In the genomic region with DNA sequence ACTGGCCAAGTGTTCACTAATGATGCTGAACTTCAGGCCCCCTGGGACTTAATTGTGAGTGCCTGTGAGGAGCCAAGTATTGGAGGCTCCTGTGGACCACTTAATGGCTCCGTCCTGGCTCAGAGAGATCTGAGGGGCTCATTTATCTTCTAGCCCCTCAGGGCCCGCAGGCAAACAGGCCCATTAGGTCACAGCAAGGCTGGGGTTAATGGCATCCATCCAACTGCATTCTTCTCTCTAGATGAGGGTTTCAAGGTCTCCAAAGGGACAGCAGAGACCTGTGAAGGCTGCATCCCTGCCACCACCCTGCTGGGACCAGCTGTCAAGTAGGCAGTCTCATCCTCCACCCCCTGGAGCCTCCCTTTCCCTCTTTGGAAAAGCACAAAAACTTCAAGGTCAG, we compare ENCODE assay signal across 13 mouse cellular contexts. TPM values are rescaled to one million over a fixed set of nuclear protein-coding genes. Genes with fewer than 3 reads are reported as not detected.
DNase-seq lines count a peak whose midpoint lies in the region; ATAC-seq and TF ChIP-seq lines count a peak whose summit lies in the region.
"Had no signal": no experiment of that assay in that cellular context is flagged by ENCODE, and none has a peak within 500 bp of the region (broad histone marks: within the 10 kb centered on the region; RNA-seq: fewer than 3 reads in every experiment).

No protein-coding gene starts in this region.

- H3K4me3 ChIP-seq in kidney, postnatal 0 days (replicated peaks; ENCODE audit: low read depth, low read length): no peak overlapping the region
- H3K4me3 ChIP-seq in kidney, embryonic 15.5 days (replicated peaks): no peak overlapping the region
- no peak overlapping the region for H3K4me3 ChIP-seq in hindbrain, embryonic 14.5 days (replicated peaks; ENCODE audit: low read length)
- H3K4me3 ChIP-seq in neural tube, embryonic 14.5 days (ENCODE audit: low read depth, low read length): no peak overlapping the region
- H3K4me3 ChIP-seq: limb, embryonic 12.5 days; megakaryocyte, embryonic 14.5 days had no signal

- ATAC-seq in kidney, postnatal 0 days (replicated peaks; ENCODE audit: low FRiP score, low read depth): 0 out of 2 replicates have a peak, but pooled peaks have one; percentile 17
- no peak for ATAC-seq in kidney, embryonic 15.5 days (replicated peaks; ENCODE audit: low FRiP score)
- ATAC-seq in hindbrain, embryonic 14.5 days (ENCODE audit: low FRiP score): peak; percentile 43; the same call in 1 of the 2 replicates
- peak; percentile 39; the same call in 1 of the 2 replicates for ATAC-seq in neural tube, embryonic 14.5 days (ENCODE audit: low read depth)

- TF ChIP-seq CTCF in kidney, postnatal 0 days (IDR thresholded peaks at IDR 0.05; ENCODE audit: low read depth): no peak

- H3K27ac ChIP-seq in kidney, postnatal 0 days: no peak overlapping the region
- no peak overlapping the region for H3K27ac ChIP-seq in kidney, embryonic 15.5 days
- H3K27ac ChIP-seq in hindbrain, embryonic 14.5 days: no peak overlapping the region
- no peak overlapping the region for H3K27ac ChIP-seq in neural tube, embryonic 14.5 days (ENCODE audit: low read depth, low read length)

- H3K4me1 ChIP-seq in kidney, postnatal 0 days (replicated peaks; ENCODE audit: insufficient read depth, low read length): peaks cover 17% of the 10 kb centered on the region
- H3K4me1 ChIP-seq in kidney, embryonic 15.5 days: peaks cover 30% of the 10 kb centered on the region
- H3K4me1 ChIP-seq in hindbrain, embryonic 14.5 days (replicated peaks; ENCODE audit: control insufficient read depth, insufficient read depth, low read length): peaks cover 28% of the 10 kb centered on the region
- H3K4me1 ChIP-seq in neural tube, embryonic 14.5 days (ENCODE audit: control insufficient read depth, insufficient read depth, low read length): peaks cover 7% of the 10 kb centered on the region; the same call in 1 of the 2 replicates

- no peaks in the 10 kb centered on the region for H3K27me3 ChIP-seq in kidney, postnatal 0 days (ENCODE audit: insufficient read depth, low read length)
- no peaks in the 10 kb centered on the region for H3K27me3 ChIP-seq in kidney, embryonic 15.5 days
- no peaks in the 10 kb centered on the region for H3K27me3 ChIP-seq in hindbrain, embryonic 14.5 days (ENCODE audit: control insufficient read depth, insufficient read depth, low read length)
- H3K27me3 ChIP-seq in neural tube, embryonic 14.5 days (ENCODE audit: control insufficient read depth, insufficient read depth, low read length): no peaks in the 10 kb centered on the region

- 35% methylated on average over 2 of the region's 2 CpGs for whole genome bisulfite sequencing in kidney, postnatal 0 days
- WGBS in kidney, embryonic 15.5 days: 36% methylated on average over 2 of the region's 2 CpGs
- WGBS in hindbrain, embryonic 14.5 days: 21% methylated on average over 2 of the region's 2 CpGs
- 7% methylated on average over 2 of the region's 2 CpGs for WGBS in neural tube, embryonic 14.5 days

- DNase-seq in kidney, postnatal 0 days (ENCODE audit: low spot score): no peak
- peak; percentile 78 to 84 for DNase-seq in cerebellum, postnatal 36 days
- peak; percentile 52 for DNase-seq in hindbrain, embryonic 14.5 days (ENCODE audit: low spot score)
- no peak for DNase-seq in thymus, postnatal 14 days
- no peak for DNase-seq in right cerebral cortex, postnatal 25 days
- DNase-seq in adrenal gland, postnatal 4 days (ENCODE audit: low spot score in 2 of 2): no peak
- DNase-seq: kidney, adult 18-20 months had no signal

- H3K9me3 ChIP-seq in kidney, postnatal 0 days (replicated peaks; ENCODE audit: low read length): no peaks in the 10 kb centered on the region
- H3K9me3 ChIP-seq in kidney, embryonic 15.5 days (replicated peaks): no peaks in the 10 kb centered on the region
- H3K9me3 ChIP-seq in hindbrain, embryonic 14.5 days (ENCODE audit: control insufficient read depth, low read length): no peaks in the 10 kb centered on the region
- no peaks in the 10 kb centered on the region for H3K9me3 ChIP-seq in neural tube, embryonic 14.5 days (ENCODE audit: control insufficient read depth, low read length)
- H3K9me3 ChIP-seq: G1E; limb, embryonic 12.5 days; megakaryocyte, embryonic 14.5 days had no signal

- no peaks in the 10 kb centered on the region for H3K36me3 ChIP-seq in kidney, postnatal 0 days (ENCODE audit: insufficient read depth, low read length)
- no peaks in the 10 kb centered on the region for H3K36me3 ChIP-seq in kidney, embryonic 15.5 days
- no peaks in the 10 kb centered on the region for H3K36me3 ChIP-seq in hindbrain, embryonic 14.5 days (replicated peaks; ENCODE audit: control insufficient read depth, insufficient read depth)
- no peaks in the 10 kb centered on the region for H3K36me3 ChIP-seq in neural tube, embryonic 14.5 days (ENCODE audit: control insufficient read depth, insufficient read depth, low read length)
- H3K36me3 ChIP-seq: limb, embryonic 12.5 days had no signal

- H3K9ac ChIP-seq in kidney, postnatal 0 days (ENCODE audit: low read depth, low read length): no peak overlapping the region
- H3K9ac ChIP-seq in kidney, embryonic 15.5 days: no peak overlapping the region
- H3K9ac ChIP-seq in hindbrain, embryonic 14.5 days: no peak overlapping the region
- no peak overlapping the region for H3K9ac ChIP-seq in neural tube, embryonic 14.5 days (replicated peaks; ENCODE audit: low read depth, low read length)

- H3K4me2 ChIP-seq in kidney, postnatal 0 days (ENCODE audit: low read length): no peak overlapping the region
- no peak overlapping the region for H3K4me2 ChIP-seq in kidney, embryonic 15.5 days
- H3K4me2 ChIP-seq in hindbrain, embryonic 14.5 days (replicated peaks): no peak overlapping the region
- no peak overlapping the region for H3K4me2 ChIP-seq in neural tube, embryonic 14.5 days (ENCODE audit: low read depth, low read length)
- H3K4me2 ChIP-seq: limb, embryonic 12.5 days had no signal

RNA-seq across cellular contexts. Expression of a gene that starts 19.1 kb away (rescaled TPM):
- 0.11 and 0.23 TPM in 2 replicates for polyA plus RNA-seq in kidney, postnatal 0 days (2015; fragmentation: Nextera tagmentation; extraction: Ambion mirVana)
- polyA plus RNA-seq in kidney, embryonic 15.5 days (2015; fragmentation: Nextera tagmentation; extraction: Ambion mirVana): 0.34 and 0.82 TPM in 2 replicates
- polyA plus RNA-seq in hindbrain, embryonic 14.5 days (2014; fragmentation: Nextera tagmentation; extraction: Ambion mirVana): 0.31 TPM in 2 replicates
- polyA plus RNA-seq in neural tube, embryonic 14.5 days (2014; fragmentation: Nextera tagmentation; extraction: Ambion mirVana): 0.44 TPM in 1 of 2 replicates, not detected in the other
- under 1 TPM; 0.22 to 0.34 TPM for total RNA-seq in adrenal gland, postnatal 4 days (2021)
- polyA plus RNA-seq: G1E had no signal

RNA-seq across cellular contexts. Expression of a gene that starts 31.2 kb away (rescaled TPM):
- polyA plus RNA-seq in kidney, postnatal 0 days (2015; fragmentation: Nextera tagmentation; extraction: Ambion mirVana): 32.1 and 35.5 TPM in 2 replicates
- 29.7 and 31.7 TPM in 2 replicates for polyA plus RNA-seq in kidney, embryonic 15.5 days (2015; fragmentation: Nextera tagmentation; extraction: Ambion mirVana)
- polyA plus RNA-seq in hindbrain, embryonic 14.5 days (2014; fragmentation: Nextera tagmentation; extraction: Ambion mirVana): 28.7 and 31.3 TPM in 2 replicates
- 23.1 and 31.1 TPM in 2 replicates for polyA plus RNA-seq in neural tube, embryonic 14.5 days (2014; fragmentation: Nextera tagmentation; extraction: Ambion mirVana)
- 10 to 100 TPM; 27.0 to 28.6 TPM for total RNA-seq in adrenal gland, postnatal 4 days (2021)

RNA-seq across cellular contexts. Expression of a gene that starts 41.9 kb away (rescaled TPM):
- polyA plus RNA-seq in kidney, postnatal 0 days (2015; fragmentation: Nextera tagmentation; extraction: Ambion mirVana): 0.43 and 0.70 TPM in 2 replicates
- not detected in 2 replicates for polyA plus RNA-seq in kidney, embryonic 15.5 days (2015; fragmentation: Nextera tagmentation; extraction: Ambion mirVana)
- not detected in 2 replicates for polyA plus RNA-seq in hindbrain, embryonic 14.5 days (2014; fragmentation: Nextera tagmentation; extraction: Ambion mirVana)
- polyA plus RNA-seq in neural tube, embryonic 14.5 days (2014; fragmentation: Nextera tagmentation; extraction: Ambion mirVana): not detected in 2 replicates
- total RNA-seq in adrenal gland, postnatal 4 days (2021): under 1 TPM in 1 of 2 experiments, not detected in 1; 0.56 TPM
- polyA plus RNA-seq: limb, embryonic 12.5 days; small intestine, adult 2 months had no signal

Comparison
In these comparisons a context has a peak if more than half of its experiments do, and no peak if none do; other contexts are left out.
1. DNase-seq: peak in cerebellum, postnatal 36 days (2 of 2) and hindbrain, embryonic 14.5 days (single experiment); none in kidney, postnatal 0 days (single experiment), thymus, postnatal 14 days (single experiment), right cerebral cortex, postnatal 25 days (single experiment) and adrenal gland, postnatal 4 days (0 of 2).